Mouse (Mus musculus) hindbrain, embryonic 12.5 days (tissue): ENCODE data around the gene Pdk1. TPM values are rescaled to one million over a fixed set of nuclear protein-coding genes. Genes with fewer than 3 reads are reported as not detected.

Experiments
- polyA plus RNA-seq: library from polyadenylated mRNA; unstranded; fragments of >200 nt; fragmentation: Nextera tagmentation; extraction: Ambion mirVana; gene quantifications from 2 replicates; pipeline ENCODE4 v1.2.1, GENCODE M21; 2016

Gene Pdk1
- polyA plus RNA-seq, 1 experiment from 2014 or later = 28.9 TPM

Other genes starting within 250 kb of the Pdk1 start
- gene Itga6, start 127.6 kb upstream of the Pdk1 start, polyA plus RNA-seq = 31.5 and 34.6 TPM in 2 replicates
- gene Rapgef4, start 108.0 kb downstream of the Pdk1 start, polyA plus RNA-seq = 4.9 and 5.6 TPM in 2 replicates